Mouse (Mus musculus) kidney, embryonic 16.5 days (tissue): ENCODE data around the gene Abhd18. TPM values are rescaled to one million over a fixed set of nuclear protein-coding genes. Genes with fewer than 3 reads are reported as not detected.
"Not testable (repeated sequence)": the region's sequence is repeated elsewhere in the genome, so short reads cannot be mapped to it uniquely, and the experiment has no call there.

ENCODE experiments used
- ATAC-seq: fragments of 200-750 bp; cut with Nextera tagmentation; 2 replicates; pipeline ENCODE4 v1.8.0; 2017; ENCODE audit warnings: moderate TSS enrichment; ENCODE audit not compliant: low FRiP score, low TSS enrichment
- H3K27ac ChIP-seq: fragments of 300-500 bp; sonication (generic); 2 replicates; pipeline ENCODE4 v1.5.1; 2014; ENCODE audit warnings: low read length
- H3K27me3 ChIP-seq: fragments of 300-500 bp; sonication (generic); 2 replicates; pipeline ENCODE4 v1.6.1; 2014; ENCODE audit warnings: low read length, control low read depth, mixed read lengths; ENCODE audit not compliant: insufficient read depth
- H3K36me3 ChIP-seq: fragments of 300-500 bp; sonication (generic); 2 replicates; pipeline ENCODE4 v1.6.1; 2014; ENCODE audit warnings: low read length, control low read depth, mixed read lengths; ENCODE audit not compliant: insufficient read depth
- H3K4me1 ChIP-seq: fragments of 300-500 bp; sonication (generic); 2 replicates; pipeline ENCODE4 v1.6.1; 2014; ENCODE audit warnings: low read length, control low read depth, mixed read lengths; ENCODE audit not compliant: insufficient read depth
- H3K4me2 ChIP-seq: fragments of 300-500 bp; sonication (generic); replicated peaks from 2 replicates; pipeline ENCODE4 v1.6.1; 2014; ENCODE audit warnings: low read depth, low read length
- H3K4me3 ChIP-seq: fragments of 300-500 bp; sonication (generic); 2 replicates; pipeline ENCODE4 v1.5.1; 2014; ENCODE audit warnings: mild to moderate bottlenecking, low read length
- H3K9ac ChIP-seq: fragments of 300-500 bp; sonication (generic); replicated peaks from 2 replicates; pipeline ENCODE4 v1.6.1; 2014; ENCODE audit warnings: low read length
- H3K9me3 ChIP-seq: fragments of 300-500 bp; sonication (generic); 2 replicates; pipeline ENCODE4 v1.6.1; 2016; ENCODE audit warnings: low read length, control low read depth
- WGBS: fragments of 180-500 bp; shearing (Covaris S2); extraction: QIAGEN DNeasy Blood & Tissue Kit; methylation state at CpG from one replicate; pipeline ENCODE4 v1.1.7; 2014; 5-methylcytosine and 5-hydroxymethylcytosine counted together
- polyA plus RNA-seq: library from polyadenylated mRNA; unstranded; fragments of >200 nt; fragmentation: Nextera tagmentation; extraction: Ambion mirVana; gene quantifications from 2 replicates; pipeline ENCODE4 v1.2.1, GENCODE M21; 2015

Abhd18 gene
- 6.8 and 7.9 TPM in 2 replicates for polyA plus RNA-seq

- H3K4me1 ChIP-seq, H3K36me3 ChIP-seq, H3K9me3 ChIP-seq, ATAC-seq, H3K27me3 ChIP-seq: not testable (repeated sequence)
- Histone ChIP-seq H3K9ac (peak within 1 kb of the TSS; percentile 71), H3K27ac (peak within 1 kb of the TSS; percentile 80), H3K4me2 (peak within 1 kb of the TSS; percentile 66), H3K4me3 (peak within 1 kb of the TSS; percentile 54)
- WGBS = no CpG with 5 or more reads among the region's 4 CpGs
Measured at GRCm38 (mm10) chr3:40846957-40847017, at the start of gene Abhd18. TSS of gene Abhd18 (plus strand) at chr3:40846970.

- no peak for ATAC-seq
- 63% methylated on average over 1 of the region's 1 CpGs for WGBS
- Histone ChIP-seq H3K9ac (no peak overlapping the region), H3K4me3 (no peak overlapping the region), H3K9me3 (no peaks in the 10 kb centered on the region), H3K36me3 (peaks cover 7% of the 10 kb centered on the region; the same call in 1 of the 2 replicates), H3K27ac (no peak overlapping the region), H3K4me1 (peaks cover 19% of the 10 kb centered on the region), H3K4me2 (no peak overlapping the region), H3K27me3 (no peaks in the 10 kb centered on the region)
Measured at GRCm38 (mm10) chr3:40798054-40798453, 48.7 kb upstream of the Abhd18 start.

- Histone ChIP-seq H3K9ac (no peak overlapping the region), H3K4me1 (peaks cover 19% of the 10 kb centered on the region), H3K9me3 (no peaks in the 10 kb centered on the region), H3K4me3 (no peak overlapping the region), H3K27ac (no peak overlapping the region), H3K36me3 (peaks cover 7% of the 10 kb centered on the region; the same call in 1 of the 2 replicates), H3K27me3 (no peaks in the 10 kb centered on the region), H3K4me2 (no peak overlapping the region)
- WGBS = 40% methylated on average over 7 of the region's 7 CpGs
- ATAC-seq = no peak
Measured at GRCm38 (mm10) chr3:40798500-40798899, 48.3 kb upstream of the Abhd18 start.

GRCm38 (mm10) chr3:40799530-40800372 is 47.0 kb upstream of the Abhd18 start, which contains the start of gene Plk4:
TSS of gene Plk4 (plus strand) at chr3:40800019.
- peak within 1 kb of the TSS; percentile 91 for H3K9ac ChIP-seq
- ATAC-seq = peak; percentile 99
- no peaks in the 10 kb centered on the region for H3K27me3 ChIP-seq
- peak within 1 kb of the TSS; percentile 82 for H3K27ac ChIP-seq
- peaks cover 9% of the 10 kb centered on the region for H3K36me3 ChIP-seq
- no peaks in the 10 kb centered on the region for H3K9me3 ChIP-seq
- peak within 1 kb of the TSS; percentile 95 for H3K4me3 ChIP-seq
- H3K4me2 ChIP-seq = peak within 1 kb of the TSS; percentile 78
- 2% methylated on average over 66 of the region's 66 CpGs for WGBS
- peaks cover 19% of the 10 kb centered on the region for H3K4me1 ChIP-seq

- H3K4me1 ChIP-seq = peaks cover 19% of the 10 kb centered on the region
- H3K9ac ChIP-seq = peak overlapping the region; percentile 91
- peaks cover 15% of the 10 kb centered on the region for H3K36me3 ChIP-seq
- H3K4me2 ChIP-seq = peak overlapping the region; percentile 78
- no peaks in the 10 kb centered on the region for H3K27me3 ChIP-seq
- ATAC-seq = peak; percentile 89
- peak overlapping the region; percentile 82 for H3K27ac ChIP-seq
- peak overlapping the region; percentile 95 for H3K4me3 ChIP-seq
- no peaks in the 10 kb centered on the region for H3K9me3 ChIP-seq
- WGBS = under 1% methylated on average over 37 of the region's 37 CpGs
Measured at GRCm38 (mm10) chr3:40800373-40800823, 46.4 kb upstream of the Abhd18 start.

- ATAC-seq = no peak
- H3K4me2 ChIP-seq = no peak overlapping the region
- H3K27me3 ChIP-seq = no peaks in the 10 kb centered on the region
- WGBS = 44% methylated on average over 2 of the region's 2 CpGs
- no peak overlapping the region for H3K9ac ChIP-seq
- H3K4me3 ChIP-seq = no peak overlapping the region
- 0 out of 2 replicates have a peak, but pooled peaks cover 8% of the 10 kb centered on the region for H3K4me1 ChIP-seq
- H3K27ac ChIP-seq = no peak overlapping the region
- peaks cover 49% of the 10 kb centered on the region for H3K36me3 ChIP-seq
- H3K9me3 ChIP-seq = no peaks in the 10 kb centered on the region
Measured at GRCm38 (mm10) chr3:40806871-40807270, 39.9 kb upstream of the Abhd18 start.

- no peak overlapping the region for H3K9ac ChIP-seq
- H3K4me2 ChIP-seq = no peak overlapping the region
- 95% methylated on average over 10 of the region's 10 CpGs for WGBS
- H3K9me3 ChIP-seq = no peaks in the 10 kb centered on the region
- peaks cover 53% of the 10 kb centered on the region for H3K36me3 ChIP-seq
- ATAC-seq = no peak
- 0 out of 2 replicates have a peak, but pooled peaks cover 4% of the 10 kb centered on the region for H3K4me1 ChIP-seq
- H3K27me3 ChIP-seq = no peaks in the 10 kb centered on the region
- no peak overlapping the region for H3K27ac ChIP-seq
- no peak overlapping the region for H3K4me3 ChIP-seq
Measured at GRCm38 (mm10) chr3:40808686-40809085, 38.1 kb upstream of the Abhd18 start.

- H3K4me1 ChIP-seq = 0 out of 2 replicates have a peak, but pooled peaks cover 4% of the 10 kb centered on the region
- H3K27ac ChIP-seq = no peak overlapping the region
- no peak overlapping the region for H3K4me2 ChIP-seq
- H3K27me3 ChIP-seq = no peaks in the 10 kb centered on the region
- ATAC-seq = no peak
- no peak overlapping the region for H3K9ac ChIP-seq
- no peak overlapping the region for H3K4me3 ChIP-seq
- no peaks in the 10 kb centered on the region for H3K9me3 ChIP-seq
- peaks cover 53% of the 10 kb centered on the region for H3K36me3 ChIP-seq
- WGBS = 93% methylated on average over 2 of the region's 2 CpGs
Measured at GRCm38 (mm10) chr3:40809894-40810293, 36.9 kb upstream of the Abhd18 start.

- Histone ChIP-seq H3K4me1 (no peaks in the 10 kb centered on the region), H3K36me3 (peaks cover 52% of the 10 kb centered on the region), H3K27me3 (no peaks in the 10 kb centered on the region), H3K4me3 (no peak overlapping the region), H3K27ac (no peak overlapping the region), H3K4me2 (no peak overlapping the region), H3K9ac (no peak overlapping the region), H3K9me3 (no peaks in the 10 kb centered on the region)
- 94% methylated on average over 2 of the region's 2 CpGs for WGBS
- ATAC-seq = no peak
Measured at GRCm38 (mm10) chr3:40813275-40813674, 33.5 kb upstream of the Abhd18 start.

- WGBS = 78% methylated on average over 5 of the region's 6 CpGs
- H3K4me2 ChIP-seq = peak overlapping the region; percentile 40
- H3K27me3 ChIP-seq, H3K4me1 ChIP-seq, ATAC-seq, H3K4me3 ChIP-seq, H3K9me3 ChIP-seq, H3K27ac ChIP-seq, H3K36me3 ChIP-seq: not testable (repeated sequence)
- 0 out of 2 replicates have a peak overlapping the region, but pooled peaks have one; percentile 22 for H3K9ac ChIP-seq
Measured at GRCm38 (mm10) chr3:40845521-40845920, 1.2 kb upstream of the Abhd18 start.
